Mouse (Mus musculus) G1E (cell line): ENCODE results near the gene Smchd1. TPM values are rescaled to one million over a fixed set of nuclear protein-coding genes. Genes with fewer than 3 reads are reported as not detected.
"Not testable (repeated sequence)": the region's sequence is repeated elsewhere in the genome, so short reads cannot be mapped to it uniquely, and the experiment has no call there.

Source experiments
- ATAC-seq: 2 replicates; pipeline ENCODE4 v1.8.0; 2016; ENCODE audit warnings: mild to moderate bottlenecking; ENCODE audit not compliant: insufficient number of reproducible peaks, poor library complexity, low FRiP score, severe bottlenecking; ENCODE audit errors: extremely low read depth
- DNase-seq: peaks from one replicate; pipeline ENCODE4 v3.0.0; 2012; ENCODE audit warnings: low spot score
- H3K27me3 ChIP-seq: 2 replicates; pipeline ENCODE4 v1.6.1; 2012; ENCODE audit warnings: mild to moderate bottlenecking, low read length, inconsistent platforms; ENCODE audit not compliant: insufficient read depth
- H3K36me3 ChIP-seq: replicated peaks from 2 replicates; pipeline ENCODE3; 2012; ENCODE audit warnings: mild to moderate bottlenecking, inconsistent platforms
- H3K4me1 ChIP-seq: 2 replicates; pipeline ENCODE4 v1.6.1; 2012; ENCODE audit warnings: low read depth, low read length, inconsistent platforms, mixed read lengths; ENCODE audit not compliant: insufficient read depth
- H3K4me3 ChIP-seq: 2 replicates; pipeline ENCODE4 v1.5.1; 2012; ENCODE audit warnings: low read depth, mild to moderate bottlenecking, inconsistent platforms, low read length, moderate library complexity, mixed read lengths
- H3K9me3 ChIP-seq: replicated peaks from 2 replicates; pipeline ENCODE4 v1.6.1; 2012; ENCODE audit warnings: inconsistent platforms
- CTCF ChIP-seq: IDR thresholded peaks from 2 replicates; pipeline ENCODE4 v1.5.1; 2012; ENCODE audit warnings: low read depth, low read length, inconsistent platforms, mixed read lengths
- GATA1 ChIP-seq: IDR thresholded peaks from 2 replicates; pipeline ENCODE4 v1.6.1; 2012; ENCODE audit warnings: borderline replicate concordance, low read length, inconsistent platforms, mixed read lengths
- GATA2 ChIP-seq: IDR thresholded peaks from 2 replicates; pipeline ENCODE4 v1.6.1; 2012; ENCODE audit warnings: low read depth, low read length, inconsistent platforms, borderline replicate concordance
- POLR2AphosphoS5 ChIP-seq: IDR thresholded peaks from 2 replicates; pipeline ENCODE4 v1.6.1; 2012; ENCODE audit warnings: low read depth, low read length, inconsistent platforms; ENCODE audit not compliant: insufficient replicate concordance
- TAL1 ChIP-seq: conservative IDR thresholded peaks from 2 replicates; pipeline ENCODE4 v1.6.1; 2012; ENCODE audit warnings: low read depth, low read length, inconsistent platforms, mixed read lengths
- polyA plus RNA-seq: library from polyadenylated mRNA; stranded (reverse); fragments of >175 nt; gene quantifications from 2 replicates; pipeline ENCODE4 v1.2.3, GENCODE M21; 2012
- total RNA-seq, 2 experiments: library from RNA; stranded (forward) in 1 of 2; stranded (reverse) in 1 of 2; fragments of 200-1000 nt in 1 of 2; fragments of >200 nt in 1 of 2; fragmentation: Nextera tagmentation in 1 of 2; gene quantifications; 2 replicates each; pipeline ENCODE4 v1.2.3; 2014 to 2017

Gene Smchd1
- total and polyA plus RNA-seq, 3 experiments, result 10.0 to 338 (median 243) TPM

- no peak for DNase-seq
- Histone ChIP-seq H3K4me3 (no peak overlapping the region), H3K36me3 (peaks cover 65% of the 10 kb centered on the region)
Measured at GRCm38 (mm10) chr17:71445191-71445590, 30.0 kb downstream of the Smchd1 start.

GRCm38 (mm10) chr17:71444718-71445117, 30.4 kb downstream of the Smchd1 start:
- Histone ChIP-seq H3K4me1 (peaks cover 5% of the 10 kb centered on the region; the same call in 1 of the 2 replicates), H3K9me3 (peaks cover 3% of the 10 kb centered on the region; the same call in 1 of the 2 replicates), H3K27me3 (no peaks in the 10 kb centered on the region), H3K4me3 (no peak overlapping the region), H3K36me3 (peaks cover 69% of the 10 kb centered on the region)
- no peak for DNase-seq
- no peak for ATAC-seq
- no peak for TF ChIP-seq GATA2
- TF ChIP-seq TAL1, result no peak
- no peak for TF ChIP-seq GATA1
- TF ChIP-seq POLR2AphosphoS5, result no peak
- TF ChIP-seq CTCF, result no peak

More at GRCm38 (mm10) chr17:71445191-71445590, 30.0 kb downstream of the Smchd1 start:
- Histone ChIP-seq H3K4me1 (peaks cover 5% of the 10 kb centered on the region; the same call in 1 of the 2 replicates), H3K9me3 (peaks cover 3% of the 10 kb centered on the region; the same call in 1 of the 2 replicates), H3K27me3 (no peaks in the 10 kb centered on the region)
- TF ChIP-seq GATA1, result no peak
- TF ChIP-seq POLR2AphosphoS5, result no peak
- TF ChIP-seq GATA2, result no peak
- no peak for TF ChIP-seq CTCF
- TF ChIP-seq TAL1, result no peak
- ATAC-seq, result no peak

- H3K9me3 ChIP-seq, result peaks cover 3% of the 10 kb centered on the region; the same call in 1 of the 2 replicates
- TF ChIP-seq TAL1, result no peak
- no peak for TF ChIP-seq POLR2AphosphoS5
- no peak for TF ChIP-seq GATA1
- TF ChIP-seq GATA2, result no peak
- no peak for TF ChIP-seq CTCF
- H3K27me3 ChIP-seq, result no peaks in the 10 kb centered on the region
- peaks cover 72% of the 10 kb centered on the region for H3K36me3 ChIP-seq
- H3K4me3 ChIP-seq, result no peak overlapping the region
- DNase-seq, result no peak
- H3K4me1 ChIP-seq, result peaks cover 5% of the 10 kb centered on the region; the same call in 1 of the 2 replicates
- no peak for ATAC-seq
Measured at GRCm38 (mm10) chr17:71444126-71444525, 31.0 kb downstream of the Smchd1 start.

GRCm38 (mm10) chr17:71443273-71443672, 31.9 kb downstream of the Smchd1 start:
- Histone ChIP-seq H3K9me3 (peaks cover 3% of the 10 kb centered on the region; the same call in 1 of the 2 replicates), H3K27me3 (no peaks in the 10 kb centered on the region), H3K4me3 (no peak overlapping the region), H3K4me1 (peaks cover 5% of the 10 kb centered on the region; the same call in 1 of the 2 replicates), H3K36me3 (peaks cover 70% of the 10 kb centered on the region)
- ATAC-seq (no peak), DNase-seq (no peak)
- TF ChIP-seq TAL1, result no peak
- no peak for TF ChIP-seq CTCF
- TF ChIP-seq POLR2AphosphoS5, result no peak
- no peak for TF ChIP-seq GATA2
- TF ChIP-seq GATA1, result no peak

GRCm38 (mm10) chr17:71422502-71422901, 52.6 kb downstream of the Smchd1 start:
- peaks cover 65% of the 10 kb centered on the region for H3K36me3 ChIP-seq
- not testable (repeated sequence) for H3K27me3 ChIP-seq, H3K4me3 ChIP-seq, H3K4me1 ChIP-seq, H3K9me3 ChIP-seq, ATAC-seq, DNase-seq

- H3K4me3 ChIP-seq, ATAC-seq, DNase-seq, H3K9me3 ChIP-seq, H3K4me1 ChIP-seq, H3K27me3 ChIP-seq: not testable (repeated sequence)
- H3K36me3 ChIP-seq, result peaks cover 66% of the 10 kb centered on the region
Measured at GRCm38 (mm10) chr17:71419448-71419847, 55.7 kb downstream of the Smchd1 start.

GRCm38 (mm10) chr17:71417008-71417407, 58.1 kb downstream of the Smchd1 start:
- Histone ChIP-seq H3K4me3 (no peak overlapping the region), H3K36me3 (peaks cover 61% of the 10 kb centered on the region), H3K4me1 (0 out of 2 replicates have a peak, but pooled peaks cover 2% of the 10 kb centered on the region), H3K9me3 (0 out of 2 replicates have a peak, but pooled peaks cover 2% of the 10 kb centered on the region), H3K27me3 (no peaks in the 10 kb centered on the region)
- TF ChIP-seq GATA2 (no peak), GATA1 (no peak), POLR2AphosphoS5 (no peak), TAL1 (no peak), CTCF (no peak)
- no peak for DNase-seq
- ATAC-seq, result no peak
